Mouse (Mus musculus) cortical plate, adult 2 months (tissue): Measurements from ENCODE around the gene Myo16.

Experiments
- CTCF ChIP-seq: fragments of 200-500 bp; IDR thresholded peaks from 2 replicates; pipeline ENCODE4 v1.5.1; 2011; ENCODE audit warnings: mild to moderate bottlenecking, control low read depth, low read length; ENCODE audit not compliant: insufficient read depth; ENCODE audit errors: extremely low read depth
- POLR2A ChIP-seq: fragments of 200-500 bp; IDR thresholded peaks from 2 replicates; pipeline ENCODE4 v1.6.1; 2011; ENCODE audit warnings: mild to moderate bottlenecking, low read length, control low read depth; ENCODE audit not compliant: insufficient read depth; ENCODE audit errors: extremely low read depth

- TF ChIP-seq CTCF (peak; percentile 30; the same call in 1 of the 2 replicates), POLR2A (no peak)
Measured at GRCm38 (mm10) chr8:10164959-10165358, 11.2 kb downstream of the Myo16 start.
